Mouse (Mus musculus) right cerebral cortex, postnatal 4 days (tissue): ENCODE data around the gene Vps51.
"Not testable (repeated sequence)": the region's sequence is repeated elsewhere in the genome, so short reads cannot be mapped to it uniquely, and the experiment has no call there.

Experiments
- DNase-seq: peaks from one replicate; pipeline ENCODE4 v3.0.0-alpha.2; 2022

Vps51 gene

DNA sequence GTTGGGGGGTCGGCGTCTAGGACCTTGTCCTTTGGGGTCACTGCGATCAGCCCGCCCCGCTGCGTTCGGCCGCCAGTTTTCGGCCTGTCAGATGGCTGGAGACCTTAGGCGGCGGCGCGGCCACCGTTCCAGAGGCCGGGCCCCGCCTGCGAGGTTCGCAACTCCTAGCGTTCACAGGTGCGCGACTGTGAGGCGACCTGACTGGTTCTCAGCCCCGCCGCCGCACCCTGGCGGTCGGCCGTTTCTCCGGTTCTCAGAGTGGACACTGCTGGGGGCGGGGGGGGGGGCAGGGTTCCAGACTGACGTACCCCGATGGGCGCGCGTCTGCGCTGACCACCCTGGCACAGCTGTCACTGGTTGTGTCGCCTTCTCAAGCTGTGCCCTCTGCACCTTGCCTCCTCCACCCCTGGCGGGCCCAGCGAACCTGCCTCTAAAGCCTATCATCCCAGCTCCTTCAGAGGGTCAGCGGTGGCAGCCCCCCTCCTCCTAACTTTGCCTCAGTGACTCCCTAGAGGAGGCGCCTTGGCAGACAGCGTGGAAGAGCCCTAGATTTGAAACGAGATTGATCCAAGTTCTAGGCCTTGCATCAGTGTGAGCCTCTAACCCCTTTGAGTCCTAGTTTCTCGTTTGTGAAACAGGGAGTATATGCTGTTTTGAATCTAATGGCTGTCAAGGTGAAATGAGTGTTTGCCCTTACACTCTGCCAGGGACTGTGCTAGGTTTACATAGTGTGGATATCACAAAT is 29.7 kb downstream of the Vps51 start:
- no peak for DNase-seq

DNA sequence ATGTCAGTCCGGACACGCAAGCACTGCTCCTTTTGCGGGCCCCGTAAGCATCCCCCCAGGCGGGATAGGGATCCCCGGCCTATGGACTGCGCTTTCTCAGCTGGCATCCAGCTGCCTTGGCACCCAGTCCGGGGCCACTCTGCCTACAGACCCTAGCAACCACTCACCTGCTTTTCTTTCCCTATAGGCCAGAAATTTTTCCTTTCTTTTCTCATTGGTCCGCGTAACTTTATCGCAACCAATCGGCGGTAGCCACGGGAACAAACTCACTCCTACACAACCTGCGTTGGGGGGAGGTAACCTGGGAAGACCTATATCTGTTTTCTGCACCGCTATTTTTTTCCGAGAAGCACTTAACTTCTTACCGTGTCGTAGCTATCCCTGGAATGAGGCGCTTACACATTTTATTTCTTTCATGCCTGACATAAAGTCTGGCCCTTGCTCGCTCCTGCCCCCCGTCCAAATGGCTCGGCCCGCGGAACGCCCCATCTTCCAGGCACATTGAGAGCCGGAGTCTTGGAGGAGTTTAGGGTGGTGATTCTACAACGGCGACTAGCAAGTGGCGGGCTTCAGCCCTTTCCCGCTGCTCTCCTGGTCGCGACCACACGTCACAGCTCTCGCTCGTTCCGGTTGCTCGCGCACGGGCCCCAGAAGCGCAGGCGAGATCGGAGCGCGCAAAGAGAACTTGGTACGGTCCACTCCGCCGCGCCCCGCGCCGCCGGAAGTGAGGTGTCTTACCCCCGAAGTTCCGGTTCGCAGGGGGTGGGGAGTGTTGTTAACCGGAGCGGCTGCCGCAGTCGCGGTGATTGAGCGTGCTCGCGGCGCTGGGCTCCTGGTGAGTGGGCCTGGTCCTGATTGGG is 30.5 kb downstream of the Vps51 start, which contains the start of gene Syvn1:
Gene Syvn1, plus strand, starts transcription at position 283 of the 860 bp plus-strand sequence.
- DNase-seq = peak; percentile 85

DNA sequence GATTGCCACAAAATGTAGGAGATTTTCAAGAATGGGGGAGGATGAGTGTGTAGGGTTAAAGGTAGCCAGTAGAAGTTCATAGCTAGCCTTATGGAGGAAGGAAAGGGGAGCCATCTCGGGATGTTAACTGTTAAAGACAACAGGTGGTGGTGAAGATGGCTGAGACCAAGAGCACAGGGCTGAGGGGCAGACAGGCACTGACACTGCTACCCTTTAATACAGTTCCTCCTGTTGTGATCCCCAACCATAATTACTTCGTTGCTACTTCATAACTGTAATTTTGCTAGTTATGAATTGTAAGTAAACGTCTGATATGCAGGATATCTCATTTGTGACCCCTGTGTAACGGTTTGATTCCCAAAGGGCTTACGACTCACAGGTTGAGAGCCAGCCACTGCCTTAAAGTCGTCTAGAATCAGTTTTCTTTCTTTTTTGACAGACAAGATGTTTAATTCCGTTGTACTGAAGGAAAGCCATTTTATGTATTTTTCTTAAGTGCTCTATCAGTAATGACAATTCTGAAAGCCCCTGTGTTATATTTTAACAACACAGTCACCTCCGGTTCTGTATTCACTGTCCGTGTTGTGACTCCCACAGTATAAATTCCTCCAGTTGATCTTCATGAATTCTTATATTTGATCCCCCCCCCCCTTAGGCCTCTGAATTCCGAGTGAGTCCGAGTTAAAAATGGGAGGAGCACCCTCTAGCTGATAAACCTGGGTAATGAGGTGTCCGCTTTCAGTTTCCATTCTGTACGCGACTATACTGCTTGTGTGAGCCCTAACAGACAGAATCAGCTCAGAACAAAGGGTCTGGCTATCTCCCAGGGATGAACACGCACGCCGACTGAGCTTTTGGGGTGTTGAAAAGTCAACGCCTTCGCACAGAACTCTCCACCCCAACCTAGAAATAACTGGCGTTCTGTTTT is 31.4 kb downstream of the Vps51 start:
- no peak for DNase-seq

DNA sequence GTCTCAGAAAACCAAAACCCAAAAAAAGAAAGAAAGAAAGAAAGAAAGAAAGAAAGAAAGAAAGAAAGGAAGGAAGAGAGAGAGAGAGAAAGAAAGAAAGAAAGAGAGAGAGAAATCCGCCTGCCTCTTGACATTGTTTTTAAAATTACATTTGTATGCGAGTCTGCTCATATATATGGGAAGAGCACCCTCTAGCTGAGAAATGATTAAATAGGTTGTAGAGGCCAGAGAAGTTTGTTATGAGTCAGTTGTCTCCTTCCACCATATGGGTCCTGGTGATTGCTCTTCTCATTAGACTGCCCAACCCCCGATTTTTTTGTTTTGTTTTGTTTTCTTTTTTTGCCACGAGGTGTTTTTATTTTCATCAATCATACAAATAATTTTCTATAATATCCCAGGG is 32.9 kb downstream of the Vps51 start:
- not testable (repeated sequence) for DNase-seq

DNA sequence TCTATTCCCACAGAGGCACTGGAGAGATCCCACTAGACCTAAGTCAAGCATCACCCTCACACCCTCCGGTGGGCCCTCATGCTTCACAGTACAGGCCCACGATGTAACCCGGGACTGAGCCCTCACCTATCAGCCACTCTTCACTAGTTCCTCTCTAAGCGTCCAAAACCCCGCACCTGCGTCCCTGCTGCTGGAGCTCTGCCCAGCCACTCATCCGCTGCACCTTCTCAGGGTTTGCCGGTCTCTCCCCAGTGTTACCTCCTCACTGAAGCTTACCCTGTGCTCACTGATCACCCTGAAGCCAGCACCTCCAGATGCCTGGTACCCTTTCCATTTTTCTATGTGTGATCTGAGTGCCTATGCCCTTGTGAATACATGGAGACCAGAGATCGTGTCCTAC is 34.7 kb downstream of the Vps51 start:
- no peak for DNase-seq

- DNase-seq = no peak
Observed at GRCm38 (mm10) chr19:6040002-6040401, 37.0 kb downstream of the Vps51 start.

DNA sequence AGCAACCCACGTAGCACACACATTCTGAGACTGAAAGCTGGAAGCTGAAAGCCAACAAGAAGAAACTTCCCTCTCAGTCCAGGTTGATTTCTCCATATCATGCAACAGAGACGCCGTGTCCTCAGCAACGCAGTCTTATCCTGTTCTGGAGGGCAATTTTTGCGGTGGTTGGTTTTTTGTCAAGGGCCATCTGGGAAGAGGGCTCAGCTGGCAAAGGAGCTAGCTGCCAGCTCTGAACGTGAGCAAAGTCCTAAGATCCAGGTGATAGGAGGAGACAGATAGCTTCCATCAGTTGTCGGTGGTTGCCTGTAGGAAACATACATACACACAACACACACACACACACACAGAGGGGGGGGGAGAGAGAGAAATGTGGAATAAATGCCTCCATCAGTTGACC is 38.7 kb downstream of the Vps51 start:
- DNase-seq = no peak

DNA sequence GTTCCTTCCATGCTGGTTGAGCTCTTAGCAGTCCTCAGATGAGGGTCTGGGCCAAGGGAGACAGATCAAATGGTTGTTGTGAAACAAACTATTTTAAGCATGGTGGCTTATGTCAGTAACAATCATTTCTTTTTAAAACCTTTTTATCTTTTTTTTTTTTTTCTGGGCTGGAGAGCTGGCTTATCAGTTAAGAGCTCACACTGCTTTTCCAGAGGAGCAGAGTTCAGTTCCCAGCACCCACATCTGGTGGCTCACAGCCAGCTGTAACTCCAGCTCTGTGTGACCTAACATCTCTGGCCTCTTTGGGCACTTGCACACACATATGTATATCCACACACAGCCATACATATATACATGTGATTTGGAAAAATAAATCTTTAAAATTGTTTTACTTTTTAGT is 39.3 kb downstream of the Vps51 start:
- DNase-seq = no peak

DNA sequence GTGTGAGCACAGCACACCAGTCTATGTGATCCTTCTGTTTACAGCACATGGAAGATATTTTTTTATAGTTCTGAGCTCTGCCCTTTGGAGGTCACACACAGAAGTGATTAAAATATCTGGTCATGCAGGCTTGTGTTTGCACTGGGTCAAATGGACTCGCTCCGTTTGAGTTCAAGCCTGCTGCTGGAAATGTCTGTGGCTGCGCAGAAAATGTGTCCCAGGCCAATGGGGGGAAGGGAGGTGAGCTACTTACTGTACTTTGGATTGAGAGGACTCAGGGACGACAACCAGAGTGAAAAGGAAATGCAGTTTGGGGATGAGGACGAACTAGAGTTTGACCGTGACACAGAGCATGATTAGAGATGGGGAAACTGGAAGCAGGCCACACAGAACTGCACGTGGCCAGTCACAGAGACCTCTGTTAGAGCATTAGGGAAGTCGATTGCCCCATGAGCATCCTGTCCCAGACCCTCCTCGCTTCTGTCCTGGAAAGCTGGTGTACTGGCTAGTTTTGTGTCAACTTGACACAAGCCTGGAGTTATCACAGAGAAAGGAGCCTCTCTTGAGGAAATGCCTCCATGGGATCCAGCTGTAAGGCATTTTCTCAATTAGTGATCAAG is 41.0 kb downstream of the Vps51 start:
- DNase-seq = no peak

- DNase-seq = no peak
Observed at GRCm38 (mm10) chr19:6030520-6031280, 46.3 kb downstream of the Vps51 start.

GRCm38 (mm10) chr19:6029426-6029825 is 47.6 kb downstream of the Vps51 start:
- no peak for DNase-seq

GRCm38 (mm10) chr19:6028991-6029390 is 48.0 kb downstream of the Vps51 start:
- DNase-seq = no peak

- no peak for DNase-seq
Observed at GRCm38 (mm10) chr19:6023930-6024329, 53.1 kb downstream of the Vps51 start.

DNA sequence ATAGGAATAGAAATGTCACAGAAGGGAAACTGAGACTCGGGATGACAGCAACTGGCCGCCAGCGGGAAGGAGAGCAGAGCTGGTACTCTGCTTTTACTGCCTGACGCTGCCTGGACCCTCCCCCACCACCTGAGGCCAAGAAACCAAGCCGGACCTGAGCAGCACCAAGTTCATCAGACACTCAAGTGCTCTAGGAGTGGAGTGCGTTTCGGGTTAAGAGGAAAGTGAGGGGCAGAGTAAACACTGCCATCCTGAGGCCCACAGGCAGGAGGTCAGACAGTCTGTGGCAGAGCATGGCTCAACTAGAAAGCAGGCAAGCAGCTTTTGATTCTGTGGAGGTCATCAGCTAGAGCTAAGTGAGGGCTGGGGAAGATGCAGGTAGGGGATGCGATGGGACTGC is 54.0 kb downstream of the Vps51 start:
- DNase-seq = no peak

DNA sequence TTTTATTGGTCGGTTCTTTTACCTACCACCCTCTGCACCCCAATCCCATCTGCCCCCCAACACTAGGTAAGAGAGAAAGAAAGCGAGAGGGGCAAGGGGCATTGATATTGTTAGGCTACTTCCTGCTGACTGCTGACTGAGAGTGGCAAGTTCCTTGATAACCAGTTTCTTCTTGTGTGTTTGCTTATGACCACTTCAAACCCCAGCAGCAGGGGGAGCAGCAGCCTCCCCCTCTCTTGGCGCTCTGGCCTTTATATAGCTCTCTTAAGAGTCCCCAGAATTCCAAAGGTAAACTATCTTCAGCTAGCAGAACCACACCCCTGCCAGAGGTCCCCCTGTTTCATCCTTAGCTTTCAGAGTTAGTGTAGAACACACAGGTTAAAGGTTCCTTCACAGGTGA is 56.8 kb downstream of the Vps51 start:
- no peak for DNase-seq

DNA sequence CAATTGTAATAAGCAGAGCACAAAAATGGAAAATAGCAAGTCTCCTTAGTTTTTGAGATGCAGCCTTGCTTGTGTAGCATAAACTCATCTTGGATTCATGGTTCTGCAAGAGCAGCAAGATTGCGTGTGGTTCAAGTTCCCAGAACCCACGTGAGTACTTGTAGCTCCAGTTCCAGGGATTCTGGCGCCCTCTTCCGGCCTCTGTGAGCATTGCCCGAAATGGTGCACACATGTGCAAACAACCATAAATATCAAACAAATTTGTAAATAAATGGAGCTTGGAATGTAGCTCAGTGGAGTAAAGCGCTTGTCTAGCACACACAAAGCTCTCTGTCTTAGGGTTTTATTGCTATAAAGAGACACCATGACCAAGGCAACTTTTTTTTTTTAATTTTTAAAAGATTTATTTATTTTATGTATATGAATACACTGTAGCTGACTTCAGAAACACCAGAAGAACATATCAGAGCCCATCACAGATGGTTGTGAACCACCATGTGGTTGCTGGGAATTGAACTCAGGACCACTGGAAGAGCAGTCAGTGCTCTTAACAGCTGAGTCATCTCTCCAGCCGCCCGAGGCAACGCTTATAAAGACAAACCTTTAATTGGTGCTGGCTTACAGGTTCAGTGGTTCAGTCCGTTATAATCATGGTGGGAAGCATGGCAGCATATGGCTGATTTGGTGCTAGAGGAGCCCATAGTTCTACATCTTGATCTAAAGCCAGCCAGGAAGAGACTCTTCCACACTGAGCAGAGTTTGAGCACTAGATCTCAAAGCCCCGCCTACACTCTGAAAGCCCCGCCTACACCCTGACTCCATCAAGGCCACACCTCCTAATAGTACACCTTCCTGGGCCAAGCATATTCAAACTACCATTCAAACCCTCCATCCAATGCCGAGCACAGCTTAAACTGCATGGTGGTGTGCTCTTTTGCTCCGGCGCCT is 58.6 kb downstream of the Vps51 start:
- DNase-seq = peak; percentile 87
